In the genomic region with DNA sequence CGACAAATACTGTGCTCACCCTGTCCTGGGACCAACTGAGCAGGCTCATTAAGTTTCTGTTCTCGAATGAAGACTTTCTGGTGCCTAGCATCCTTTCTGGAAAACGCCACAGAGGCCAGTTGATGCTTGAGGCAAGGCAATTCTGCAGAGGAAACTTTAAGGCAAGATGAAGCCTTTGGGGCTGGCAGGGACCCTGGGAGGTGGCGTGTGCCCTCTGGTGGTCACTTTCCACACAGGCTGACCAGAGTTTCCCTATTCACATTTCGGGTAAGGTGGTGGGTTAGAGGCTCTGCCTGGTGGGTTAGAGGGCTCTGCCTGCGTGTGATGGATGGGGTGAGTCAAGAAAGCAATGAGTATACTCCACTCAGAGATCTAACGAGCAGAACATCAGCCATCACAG, we compare ENCODE assay signal across 8 mouse cellular contexts. TPM values are rescaled to one million over a fixed set of nuclear protein-coding genes. Genes with fewer than 3 reads are reported as not detected.
DNase-seq lines count a peak whose midpoint lies in the region; ATAC-seq and TF ChIP-seq lines count a peak whose summit lies in the region.

No protein-coding gene starts in this region.

- ATAC-seq in cerebellum, adult (ENCODE audit: insufficient number of reproducible peaks, low FRiP score, low TSS enrichment): no peak; the same call in 1 of the 2 replicates
- 0 out of 2 replicates have a peak, but pooled peaks have one; percentile 35 for ATAC-seq in embryonic facial prominence, embryonic 14.5 days (ENCODE audit: low read depth)
- peak; percentile 40; the same call in 1 of the 2 replicates for ATAC-seq in intestine, embryonic 15.5 days

- no peak overlapping the region for H3K9ac ChIP-seq in embryonic facial prominence, embryonic 14.5 days (ENCODE audit: low read depth, low read length)
- H3K9ac ChIP-seq in intestine, embryonic 15.5 days: no peak overlapping the region

- no peak overlapping the region for H3K4me2 ChIP-seq in embryonic facial prominence, embryonic 14.5 days (ENCODE audit: low read depth, low read length)
- no peak overlapping the region for H3K4me2 ChIP-seq in intestine, embryonic 15.5 days (replicated peaks)

- WGBS in thymus, adult 2 months: 22% methylated on average over 7 of the region's 7 CpGs
- 25% methylated on average over 7 of the region's 7 CpGs for whole genome bisulfite sequencing in embryonic facial prominence, embryonic 14.5 days
- WGBS in intestine, embryonic 15.5 days: 27% methylated on average over 7 of the region's 7 CpGs

- H3K9me3 ChIP-seq in embryonic facial prominence, embryonic 14.5 days (ENCODE audit: control insufficient read depth, low read length): no peaks in the 10 kb centered on the region
- no peaks in the 10 kb centered on the region for H3K9me3 ChIP-seq in intestine, embryonic 15.5 days

- no peaks in the 10 kb centered on the region for H3K27me3 ChIP-seq in thymus, adult 2 months (ENCODE audit: control insufficient read depth, insufficient read depth, low read length)
- no peaks in the 10 kb centered on the region for H3K27me3 ChIP-seq in embryonic facial prominence, embryonic 14.5 days (replicated peaks; ENCODE audit: control insufficient read depth, insufficient read depth, low read length)
- H3K27me3 ChIP-seq in intestine, embryonic 15.5 days (replicated peaks): no peaks in the 10 kb centered on the region
- no peaks in the 10 kb centered on the region for H3K27me3 ChIP-seq in splenic B cell, adult 2 months (ENCODE audit: control insufficient read depth, insufficient read depth, low read length, poor library complexity, severe bottlenecking)

- H3K27ac ChIP-seq in thymus, adult 2 months (ENCODE audit: control insufficient read depth, insufficient read depth, low read length): no peak overlapping the region
- H3K27ac ChIP-seq in embryonic facial prominence, embryonic 14.5 days (replicated peaks; ENCODE audit: low read depth, low read length): no peak overlapping the region
- no peak overlapping the region for H3K27ac ChIP-seq in intestine, embryonic 15.5 days

- no peak for TF ChIP-seq POLR2A in thymus, adult 2 months (IDR thresholded peaks at IDR 0.05; ENCODE audit: control insufficient read depth, extremely low read depth, insufficient read depth, low read length, poor library complexity)

- no peak overlapping the region for H3K4me3 ChIP-seq in thymus, adult 2 months (ENCODE audit: control insufficient read depth, insufficient read depth, low read length)
- H3K4me3 ChIP-seq in embryonic facial prominence, embryonic 14.5 days (ENCODE audit: low read depth, low read length): no peak overlapping the region
- no peak overlapping the region for H3K4me3 ChIP-seq in intestine, embryonic 15.5 days (replicated peaks)

- H3K4me1 ChIP-seq in thymus, adult 2 months (replicated peaks; ENCODE audit: control insufficient read depth, insufficient read depth, low read length): no peaks in the 10 kb centered on the region
- peaks cover 10% of the 10 kb centered on the region for H3K4me1 ChIP-seq in embryonic facial prominence, embryonic 14.5 days (ENCODE audit: control insufficient read depth, insufficient read depth, low read length)
- no peaks in the 10 kb centered on the region; the same call in 1 of the 2 replicates for H3K4me1 ChIP-seq in intestine, embryonic 15.5 days (replicated peaks)

- no peaks in the 10 kb centered on the region for H3K36me3 ChIP-seq in thymus, adult 2 months (ENCODE audit: control insufficient read depth, insufficient read depth, low read length)
- no peaks in the 10 kb centered on the region for H3K36me3 ChIP-seq in embryonic facial prominence, embryonic 14.5 days (ENCODE audit: control insufficient read depth, insufficient read depth, low read length)
- H3K36me3 ChIP-seq in intestine, embryonic 15.5 days: no peaks in the 10 kb centered on the region
- H3K36me3 ChIP-seq in splenic B cell, adult 2 months (ENCODE audit: control insufficient read depth, insufficient read depth, low read length, poor library complexity, severe bottlenecking): no peaks in the 10 kb centered on the region

- DNase-seq in cerebellum, adult 9-10 months: peak; percentile 39
- DNase-seq in thymus, adult 2 months: peak; percentile 53
- no peak for DNase-seq in thymus, adult 18-20 months
- peak; percentile 76 for DNase-seq in embryonic facial prominence, embryonic 14.5 days (ENCODE audit: low spot score)
- peak; percentile 73 for DNase-seq in lung, postnatal 36 days
- peak; percentile 84 for DNase-seq in splenic B cell, adult 2 months (ENCODE audit: low read depth, low spot score)

- peak; percentile 93 for TF ChIP-seq CTCF in thymus, adult 2 months (IDR thresholded peaks at IDR 0.05; ENCODE audit: borderline replicate concordance, control insufficient read depth, extremely low read depth, insufficient read depth, low read length, poor library complexity)

RNA-seq across cellular contexts. Expression of a gene that starts 28.7 kb away (rescaled TPM):
- 253 and 297 TPM in 2 replicates for polyA plus RNA-seq in thymus, adult 2 months (2012; rRNA removed)
- 145 and 151 TPM in 2 replicates for polyA plus RNA-seq in embryonic facial prominence, embryonic 14.5 days (2014; fragmentation: Nextera tagmentation; extraction: Ambion mirVana)
- 95.8 and 107 TPM in 2 replicates for polyA plus RNA-seq in intestine, embryonic 15.5 days (2015; fragmentation: Nextera tagmentation; extraction: Ambion mirVana)

Comparison
In these comparisons a context has a peak if more than half of its experiments do, and no peak if none do; other contexts are left out.
1. DNase-seq: peak in cerebellum, adult 9-10 months (single experiment), thymus, adult 2 months (single experiment), embryonic facial prominence, embryonic 14.5 days (single experiment), lung, postnatal 36 days (single experiment) and splenic B cell, adult 2 months (single experiment); none in thymus, adult 18-20 months (0 of 2).